Mouse (Mus musculus): ENCODE data around the gene Il4i1. TPM values are rescaled to one million over a fixed set of nuclear protein-coding genes. Genes with fewer than 3 reads are reported as not detected.

Gene Il4i1
- polyA plus RNA-seq, 1 experiment from 2014 or later, result 1.7 TPM

- Histone ChIP-seq H3K4me3 (no peak overlapping the region), H3K27ac (no peak overlapping the region), H3K36me3 (replicated peaks) (peaks cover 77% of the 10 kb centered on the region), H3K27me3 (ENCODE audit: poor library complexity, severe bottlenecking) (no peaks in the 10 kb centered on the region), H3K4me1 (peaks cover 7% of the 10 kb centered on the region), H3K9me3 (no peaks in the 10 kb centered on the region)
- no peak for DNase-seq (ENCODE audit: extremely low spot score, low spot score)
- WGBS, result 90% methylated on average over 14 of the region's 14 CpGs
Measured at GRCm38 (mm10) chr7:44877833-44878232, 61.6 kb downstream of the Il4i1 start.

GRCm38 (mm10) chr7:44883036-44883435 lies 66.8 kb downstream of the Il4i1 start:
- Histone ChIP-seq H3K36me3 (replicated peaks) (peaks cover 100% of the 10 kb centered on the region), H3K27me3 (ENCODE audit: poor library complexity, severe bottlenecking) (no peaks in the 10 kb centered on the region), H3K27ac (no peak overlapping the region), H3K4me1 (peaks cover 9% of the 10 kb centered on the region), H3K9me3 (no peaks in the 10 kb centered on the region), H3K4me3 (no peak overlapping the region)
- WGBS, result 93% methylated on average over 3 of the region's 3 CpGs
- no peak for DNase-seq (ENCODE audit: extremely low spot score, low spot score)

- peaks cover 100% of the 10 kb centered on the region for H3K36me3 ChIP-seq (replicated peaks)
- H3K4me3 ChIP-seq, result no peak overlapping the region; the same call in 1 of the 2 replicates
- H3K27ac ChIP-seq, result no peak overlapping the region
- peaks cover 9% of the 10 kb centered on the region for H3K4me1 ChIP-seq
- DNase-seq (ENCODE audit: extremely low spot score, low spot score), result no peak
- 95% methylated on average over 5 of the region's 5 CpGs for WGBS
- no peaks in the 10 kb centered on the region for H3K27me3 ChIP-seq (ENCODE audit: poor library complexity, severe bottlenecking)
- H3K9me3 ChIP-seq, result no peaks in the 10 kb centered on the region
Measured at GRCm38 (mm10) chr7:44884637-44885036, 68.5 kb downstream of the Il4i1 start.

GRCm38 (mm10) chr7:44886964-44887363 lies 70.8 kb downstream of the Il4i1 start:
- Histone ChIP-seq H3K4me1 (peaks cover 25% of the 10 kb centered on the region), H3K27me3 (ENCODE audit: poor library complexity, severe bottlenecking) (no peaks in the 10 kb centered on the region), H3K36me3 (replicated peaks) (peaks cover 90% of the 10 kb centered on the region), H3K9me3 (no peaks in the 10 kb centered on the region), H3K27ac (no peak overlapping the region), H3K4me3 (no peak overlapping the region; the same call in 1 of the 2 replicates)
- WGBS, result 91% methylated on average over 7 of the region's 7 CpGs
- DNase-seq (ENCODE audit: extremely low spot score, low spot score), result no peak

- Histone ChIP-seq H3K27ac (no peak overlapping the region), H3K36me3 (replicated peaks) (peaks cover 75% of the 10 kb centered on the region), H3K4me1 (peaks cover 31% of the 10 kb centered on the region), H3K4me3 (no peak overlapping the region; the same call in 1 of the 2 replicates), H3K9me3 (no peaks in the 10 kb centered on the region), H3K27me3 (ENCODE audit: poor library complexity, severe bottlenecking) (no peaks in the 10 kb centered on the region)
- DNase-seq (ENCODE audit: extremely low spot score, low spot score), result no peak
- 92% methylated on average over 13 of the region's 13 CpGs for WGBS
Measured at GRCm38 (mm10) chr7:44888256-44889105, 72.3 kb downstream of the Il4i1 start.

GRCm38 (mm10) chr7:44890180-44890579 lies 74.0 kb downstream of the Il4i1 start:
- Histone ChIP-seq H3K27me3 (ENCODE audit: poor library complexity, severe bottlenecking) (no peaks in the 10 kb centered on the region), H3K4me3 (peak overlapping the region; percentile 94), H3K4me1 (peaks cover 48% of the 10 kb centered on the region), H3K27ac (no peak overlapping the region), H3K9me3 (no peaks in the 10 kb centered on the region), H3K36me3 (replicated peaks) (peaks cover 58% of the 10 kb centered on the region)
- 89% methylated on average over 7 of the region's 7 CpGs for WGBS
- no peak for DNase-seq (ENCODE audit: extremely low spot score, low spot score)

MicroRNA genes within 50 kb of the gene (microRNA counts, 519-probe panel; counts per million panel counts)
- microRNA mmu-miR-707, result 341 counts per million, percentile 65 among the panel's probes with 10 or more counts

Small RNA genes within 50 kb of the gene (microRNA-seq; reads per million reads assigned to microRNA genes)
- not detected for gene Mir707

Other genes with a start within 250 kb of the Il4i1 start
- gene Napsa, start 244.0 kb upstream of the Il4i1 start, polyA plus RNA-seq (2016; fragmentation: Nextera tagmentation; extraction: Ambion mirVana), result 0.29 and 0.48 TPM in 2 replicates
- gene Kcnc3, start 225.7 kb upstream of the Il4i1 start, polyA plus RNA-seq (2016; fragmentation: Nextera tagmentation; extraction: Ambion mirVana), result 0.80 and 0.84 TPM in 2 replicates
- 1.5 and 1.8 TPM in 2 replicates for gene Myh14, start 145.5 kb upstream of the Il4i1 start, polyA plus RNA-seq (2016; fragmentation: Nextera tagmentation; extraction: Ambion mirVana)
- not detected in 2 replicates for gene Izumo2, start 107.6 kb upstream of the Il4i1 start, polyA plus RNA-seq (2016; fragmentation: Nextera tagmentation; extraction: Ambion mirVana)
- gene Vrk3, start 68.0 kb upstream of the Il4i1 start, polyA plus RNA-seq (2016; fragmentation: Nextera tagmentation; extraction: Ambion mirVana), result 42.1 and 43.4 TPM in 2 replicates
- 3.5 and 4.3 TPM in 2 replicates for gene Zfp473, start 65.3 kb upstream of the Il4i1 start, polyA plus RNA-seq (2016; fragmentation: Nextera tagmentation; extraction: Ambion mirVana)
- 168 and 172 TPM in 2 replicates for gene Nup62, start 299 bp upstream of the Il4i1 start, polyA plus RNA-seq (2016; fragmentation: Nextera tagmentation; extraction: Ambion mirVana)
- 3.3 and 3.6 TPM in 2 replicates for gene Atf5, start 271 bp downstream of the Il4i1 start, polyA plus RNA-seq (2016; fragmentation: Nextera tagmentation; extraction: Ambion mirVana)
- gene Akt1s1, start 32.6 kb downstream of the Il4i1 start, polyA plus RNA-seq (2016; fragmentation: Nextera tagmentation; extraction: Ambion mirVana), result 84.3 and 84.6 TPM in 2 replicates
- 72.8 and 73.6 TPM in 2 replicates for gene Tbc1d17, start 32.7 kb downstream of the Il4i1 start, polyA plus RNA-seq (2016; fragmentation: Nextera tagmentation; extraction: Ambion mirVana)
- 37.8 and 39.8 TPM in 2 replicates for gene Pnkp, start 40.8 kb downstream of the Il4i1 start, polyA plus RNA-seq (2016; fragmentation: Nextera tagmentation; extraction: Ambion mirVana)
- 415 and 438 TPM in 2 replicates for gene Ptov1, start 53.4 kb downstream of the Il4i1 start, polyA plus RNA-seq (2016; fragmentation: Nextera tagmentation; extraction: Ambion mirVana)
- gene Med25, start 76.3 kb downstream of the Il4i1 start, polyA plus RNA-seq (2016; fragmentation: Nextera tagmentation; extraction: Ambion mirVana), result 175 and 185 TPM in 2 replicates
- 24.8 and 25.0 TPM in 2 replicates for gene Fuz, start 79.7 kb downstream of the Il4i1 start, polyA plus RNA-seq (2016; fragmentation: Nextera tagmentation; extraction: Ambion mirVana)
- gene Ap2a1, start 113.1 kb downstream of the Il4i1 start, polyA plus RNA-seq (2016; fragmentation: Nextera tagmentation; extraction: Ambion mirVana), result 69.1 and 69.5 TPM in 2 replicates
- 0.47 TPM in 1 of 2 replicates, not detected in the other for gene Tsks, start 126.8 kb downstream of the Il4i1 start, polyA plus RNA-seq (2016; fragmentation: Nextera tagmentation; extraction: Ambion mirVana)
- gene Cpt1c, start 158.5 kb downstream of the Il4i1 start, polyA plus RNA-seq (2016; fragmentation: Nextera tagmentation; extraction: Ambion mirVana), result 19.4 and 20.8 TPM in 2 replicates
- 909 and 984 TPM in 2 replicates for gene Prmt1, start 170.2 kb downstream of the Il4i1 start, polyA plus RNA-seq (2016; fragmentation: Nextera tagmentation; extraction: Ambion mirVana)
- gene Irf3, start 181.3 kb downstream of the Il4i1 start, polyA plus RNA-seq (2016; fragmentation: Nextera tagmentation; extraction: Ambion mirVana), result 70.5 and 76.0 TPM in 2 replicates
- gene Bcl2l12, start 182.3 kb downstream of the Il4i1 start, polyA plus RNA-seq (2016; fragmentation: Nextera tagmentation; extraction: Ambion mirVana), result 80.7 and 83.9 TPM in 2 replicates
- 39.9 and 41.0 TPM in 2 replicates for gene Scaf1, start 200.0 kb downstream of the Il4i1 start, polyA plus RNA-seq (2016; fragmentation: Nextera tagmentation; extraction: Ambion mirVana)
- 15.0 and 16.8 TPM in 2 replicates for gene Rras, start 201.6 kb downstream of the Il4i1 start, polyA plus RNA-seq (2016; fragmentation: Nextera tagmentation; extraction: Ambion mirVana)
- 11.9 and 12.7 TPM in 2 replicates for gene Prr12, start 236.5 kb downstream of the Il4i1 start, polyA plus RNA-seq (2016; fragmentation: Nextera tagmentation; extraction: Ambion mirVana)
- 61.2 and 67.6 TPM in 2 replicates for gene Nosip, start 246.0 kb downstream of the Il4i1 start, polyA plus RNA-seq (2016; fragmentation: Nextera tagmentation; extraction: Ambion mirVana)
- gene Prrg2, start 246.3 kb downstream of the Il4i1 start, polyA plus RNA-seq (2016; fragmentation: Nextera tagmentation; extraction: Ambion mirVana), result 16.5 and 17.7 TPM in 2 replicates

Measured in forebrain, embryonic 10.5 days (tissue).